Mouse (Mus musculus): ENCODE results near the gene Fmr1.
"Not testable (repeated sequence)": the region's sequence is repeated elsewhere in the genome, so short reads cannot be mapped to it uniquely, and the experiment has no call there.

Gene Fmr1

GRCm38 (mm10) chrX:68678333-68678740 is at the start of gene Fmr1:
Fmr1 (plus strand) TSS chrX:68678541.
- DNase-seq: peak; percentile 99

GRCm38 (mm10) chrX:68641603-68642002 is 36.7 kb upstream of the Fmr1 start:
- no peak for DNase-seq

GRCm38 (mm10) chrX:68645154-68645919 is 33.0 kb upstream of the Fmr1 start:
- DNase-seq: no peak

- no peak for DNase-seq
These were observed 833 bp upstream of the Fmr1 start for GRCm38 (mm10) chrX:68677508-68677907.

- DNase-seq: peak; percentile 2
These were observed 610 bp downstream of the Fmr1 start for GRCm38 (mm10) chrX:68678815-68679486.

- no peak for DNase-seq
These were observed 6.4 kb downstream of the Fmr1 start for GRCm38 (mm10) chrX:68684706-68685105.

- not testable (repeated sequence) for DNase-seq
These were observed 13.6 kb downstream of the Fmr1 start for GRCm38 (mm10) chrX:68691936-68692335.

GRCm38 (mm10) chrX:68736902-68737301 is 58.6 kb downstream of the Fmr1 start:
- no peak for DNase-seq

- DNase-seq: no peak
These were observed 61.7 kb downstream of the Fmr1 start for GRCm38 (mm10) chrX:68740088-68740487.

GRCm38 (mm10) chrX:68761606-68762005 is 83.3 kb downstream of the Fmr1 start, which contains the start of gene Fmr1nb:
Fmr1nb (plus strand) TSS chrX:68761839.
- no peak for DNase-seq
